In the genomic region with DNA sequence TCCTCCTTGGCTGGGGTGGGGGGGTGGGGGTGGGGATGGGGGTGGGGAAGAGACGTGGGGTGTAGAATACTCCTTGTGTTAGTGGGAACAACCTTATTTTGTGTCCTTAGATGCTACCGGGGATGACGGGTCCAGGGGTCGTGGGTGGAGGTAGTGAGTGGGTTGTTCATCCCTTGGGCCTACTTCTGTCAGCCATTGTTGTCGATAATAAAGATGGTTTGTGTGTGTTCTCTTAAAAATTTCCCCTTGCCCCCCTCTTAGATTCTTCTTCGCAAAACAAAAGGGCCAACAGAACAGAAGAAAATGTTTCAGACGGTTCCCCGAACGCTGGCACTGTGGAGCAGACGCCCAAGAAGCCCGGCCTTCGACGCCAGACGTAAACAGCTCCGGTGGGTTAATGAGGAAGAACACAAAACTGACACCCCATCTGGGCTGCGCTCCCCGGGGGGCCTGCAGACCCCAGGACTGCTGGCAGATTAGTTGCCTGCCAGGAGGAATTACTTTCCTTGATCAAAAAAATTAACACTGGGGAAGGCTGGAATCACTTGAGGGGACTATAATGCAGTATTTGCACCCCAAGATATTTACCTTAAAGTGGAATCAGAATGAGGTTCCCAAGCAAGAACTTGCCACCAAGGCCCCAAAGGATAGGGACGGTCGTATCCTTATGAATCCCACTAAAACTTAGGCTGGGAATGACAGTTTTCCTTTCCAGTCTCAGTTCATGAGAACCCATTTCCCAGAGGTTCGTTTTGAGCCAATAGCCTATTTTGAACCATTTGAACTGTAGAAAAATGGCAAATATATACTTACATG, we compare ENCODE assay signal across 8 mouse cellular contexts. TPM values are rescaled to one million over a fixed set of nuclear protein-coding genes. Genes with fewer than 3 reads are reported as not detected.
DNase-seq lines count a peak whose midpoint lies in the region; ATAC-seq and TF ChIP-seq lines count a peak whose summit lies in the region.

No protein-coding gene starts in this region.

- peak overlapping the region; percentile 75 for H3K9ac ChIP-seq in limb, embryonic 15.5 days
- peak overlapping the region; percentile 96 for H3K9ac ChIP-seq in stomach, embryonic 16.5 days (ENCODE audit: low read length)

- TF ChIP-seq CTCF in layer of hippocampus, adult 2 months (conservative IDR thresholded peaks at IDR 0.05) = no peak

- no peaks in the 10 kb centered on the region for H3K9me3 ChIP-seq in forebrain, embryonic 10.5 days
- H3K9me3 ChIP-seq in limb, embryonic 15.5 days = no peaks in the 10 kb centered on the region
- H3K9me3 ChIP-seq in stomach, embryonic 16.5 days (replicated peaks; ENCODE audit: control insufficient read depth, low read length) = no peaks in the 10 kb centered on the region

- H3K4me3 ChIP-seq in layer of hippocampus, adult 2 months = peak overlapping the region; percentile 98
- peak overlapping the region; percentile 94 for H3K4me3 ChIP-seq in forebrain, embryonic 10.5 days
- peak overlapping the region; percentile 62 for H3K4me3 ChIP-seq in limb, embryonic 15.5 days
- H3K4me3 ChIP-seq in stomach, embryonic 16.5 days (replicated peaks; ENCODE audit: low read length) = peak overlapping the region; percentile 98

- WGBS in forebrain, embryonic 10.5 days = 9% methylated on average over 20 of the region's 20 CpGs
- WGBS in limb, embryonic 15.5 days = 6% methylated on average over 20 of the region's 20 CpGs
- 12% methylated on average over 20 of the region's 20 CpGs for WGBS in stomach, embryonic 16.5 days

- peak overlapping the region; percentile 87 for H3K4me2 ChIP-seq in limb, embryonic 15.5 days
- peak overlapping the region; percentile 93 for H3K4me2 ChIP-seq in stomach, embryonic 16.5 days (ENCODE audit: low read depth, low read length)

- H3K36me3 ChIP-seq in forebrain, embryonic 10.5 days (replicated peaks) = peaks cover 33% of the 10 kb centered on the region
- no peaks in the 10 kb centered on the region for H3K36me3 ChIP-seq in limb, embryonic 15.5 days
- no peaks in the 10 kb centered on the region for H3K36me3 ChIP-seq in stomach, embryonic 16.5 days (ENCODE audit: control insufficient read depth, insufficient read depth, low read length)

- H3K4me1 ChIP-seq in forebrain, embryonic 10.5 days = peaks cover 83% of the 10 kb centered on the region
- peaks cover 33% of the 10 kb centered on the region for H3K4me1 ChIP-seq in limb, embryonic 15.5 days
- peaks cover 24% of the 10 kb centered on the region for H3K4me1 ChIP-seq in stomach, embryonic 16.5 days (ENCODE audit: control insufficient read depth, insufficient read depth, low read length)

- no peak for DNase-seq in layer of hippocampus, adult 2 months (ENCODE audit: low spot score in 2 of 2)
- DNase-seq in layer of hippocampus, postnatal 10 days (ENCODE audit: low spot score in 2 of 2) = no peak
- DNase-seq in NIH3T3 (ENCODE audit: low read depth) = peak; percentile 45
- no peak for DNase-seq in forebrain, embryonic 10.5 days (ENCODE audit: extremely low spot score, low spot score)
- no peak for DNase-seq in frontal cortex, adult 2 months (ENCODE audit: extremely low spot score in 1 of 2, low spot score in 1 of 2)

- peak overlapping the region; percentile 21; the same call in 1 of the 2 replicates for H3K27ac ChIP-seq in layer of hippocampus, adult 2 months
- H3K27ac ChIP-seq in forebrain, embryonic 10.5 days = peak overlapping the region; percentile 99
- peak overlapping the region; percentile 47 for H3K27ac ChIP-seq in limb, embryonic 15.5 days
- peak overlapping the region; percentile 98 for H3K27ac ChIP-seq in stomach, embryonic 16.5 days (ENCODE audit: low read length)

- no peak for ATAC-seq in limb, embryonic 15.5 days (ENCODE audit: insufficient number of reproducible peaks, low FRiP score, low TSS enrichment, low read depth)
- ATAC-seq in stomach, embryonic 16.5 days (ENCODE audit: insufficient read depth, low FRiP score) = no peak
- no peak for ATAC-seq in CD4-positive, CD25-positive, alpha-beta regulatory T cell, adult 4 months

- H3K27me3 ChIP-seq in forebrain, embryonic 10.5 days (ENCODE audit: poor library complexity, severe bottlenecking) = peaks cover 16% of the 10 kb centered on the region
- no peaks in the 10 kb centered on the region for H3K27me3 ChIP-seq in limb, embryonic 15.5 days
- H3K27me3 ChIP-seq in stomach, embryonic 16.5 days (ENCODE audit: control insufficient read depth, insufficient read depth, low read length) = no peaks in the 10 kb centered on the region

RNA-seq across cellular contexts. Expression of a gene that starts 1.7 kb away (rescaled TPM):
- total RNA-seq in layer of hippocampus, adult 2 months (2021) = 10 to 100 TPM; 47.2 to 48.0 TPM
- 10 to 100 TPM; 54.2 to 58.4 TPM for total RNA-seq in layer of hippocampus, postnatal 10 days (2021)
- 17.9 and 19.0 TPM in 2 replicates for polyA plus RNA-seq in forebrain, embryonic 10.5 days (2016; fragmentation: Nextera tagmentation; extraction: Ambion mirVana)
- 19.4 and 20.5 TPM in 2 replicates for polyA plus RNA-seq in limb, embryonic 15.5 days (2015; fragmentation: Nextera tagmentation; extraction: Ambion mirVana)
- 15.5 and 17.7 TPM in 2 replicates for polyA plus RNA-seq in stomach, embryonic 16.5 days (2015; fragmentation: Nextera tagmentation; extraction: Ambion mirVana)
- 100 to 1,000 TPM in 1 of 2 experiments, 10 to 100 TPM in 1; 69.7 to 113 TPM for polyA plus RNA-seq in CD4-positive, CD25-positive, alpha-beta regulatory T cell, adult 4 months (2017; shearing (Covaris generic))
- polyA plus RNA-seq in frontal cortex, adult 2 months (2012; rRNA removed) = 28.7 and 30.1 TPM in 2 replicates

RNA-seq across cellular contexts. Expression of a gene that starts 23.5 kb away (rescaled TPM):
- 10 to 100 TPM; 22.0 to 27.4 TPM for total RNA-seq in layer of hippocampus, adult 2 months (2021)
- total RNA-seq in layer of hippocampus, postnatal 10 days (2021) = 10 to 100 TPM; 27.1 to 27.2 TPM
- 28.7 and 28.8 TPM in 2 replicates for polyA plus RNA-seq in forebrain, embryonic 10.5 days (2016; fragmentation: Nextera tagmentation; extraction: Ambion mirVana)
- 7.2 and 7.7 TPM in 2 replicates for polyA plus RNA-seq in limb, embryonic 15.5 days (2015; fragmentation: Nextera tagmentation; extraction: Ambion mirVana)
- 9.7 and 10.5 TPM in 2 replicates for polyA plus RNA-seq in stomach, embryonic 16.5 days (2015; fragmentation: Nextera tagmentation; extraction: Ambion mirVana)
- 10 to 100 TPM in 1 of 2 experiments, 1 to 10 TPM in 1; 7.7 to 12.1 TPM for polyA plus RNA-seq in CD4-positive, CD25-positive, alpha-beta regulatory T cell, adult 4 months (2017; shearing (Covaris generic))
- 27.8 and 28.2 TPM in 2 replicates for polyA plus RNA-seq in frontal cortex, adult 2 months (2012; rRNA removed)

RNA-seq across cellular contexts. Expression of a gene that starts 59.6 kb away (rescaled TPM):
- total RNA-seq in layer of hippocampus, adult 2 months (2021) = 1 to 10 TPM; 1.9 to 2.5 TPM
- 1 to 10 TPM; 4.0 to 4.8 TPM for total RNA-seq in layer of hippocampus, postnatal 10 days (2021)
- 2.5 and 3.1 TPM in 2 replicates for polyA plus RNA-seq in forebrain, embryonic 10.5 days (2016; fragmentation: Nextera tagmentation; extraction: Ambion mirVana)
- polyA plus RNA-seq in limb, embryonic 15.5 days (2015; fragmentation: Nextera tagmentation; extraction: Ambion mirVana) = 5.4 and 5.9 TPM in 2 replicates
- 2.2 and 2.9 TPM in 2 replicates for polyA plus RNA-seq in stomach, embryonic 16.5 days (2015; fragmentation: Nextera tagmentation; extraction: Ambion mirVana)
- under 1 TPM; 0.16 to 0.32 TPM for polyA plus RNA-seq in CD4-positive, CD25-positive, alpha-beta regulatory T cell, adult 4 months (2017; shearing (Covaris generic))
- 11.7 and 14.8 TPM in 2 replicates for polyA plus RNA-seq in frontal cortex, adult 2 months (2012; rRNA removed)

Comparison
In these comparisons a context has a peak if more than half of its experiments do, and no peak if none do; other contexts are left out.
1. H3K27ac ChIP-seq: peak in every context shown above with its lines; median percentile 99 in forebrain, embryonic 10.5 days; 98 in stomach, embryonic 16.5 days; 47 in limb, embryonic 15.5 days; 21 in layer of hippocampus, adult 2 months.